Mouse (Mus musculus): ENCODE results near the gene Hs6st2. TPM values are rescaled to one million over a fixed set of nuclear protein-coding genes. Genes with fewer than 3 reads are reported as not detected.

Hs6st2 gene
- total and polyA plus RNA-seq, 3 experiments = not detected

DNA sequence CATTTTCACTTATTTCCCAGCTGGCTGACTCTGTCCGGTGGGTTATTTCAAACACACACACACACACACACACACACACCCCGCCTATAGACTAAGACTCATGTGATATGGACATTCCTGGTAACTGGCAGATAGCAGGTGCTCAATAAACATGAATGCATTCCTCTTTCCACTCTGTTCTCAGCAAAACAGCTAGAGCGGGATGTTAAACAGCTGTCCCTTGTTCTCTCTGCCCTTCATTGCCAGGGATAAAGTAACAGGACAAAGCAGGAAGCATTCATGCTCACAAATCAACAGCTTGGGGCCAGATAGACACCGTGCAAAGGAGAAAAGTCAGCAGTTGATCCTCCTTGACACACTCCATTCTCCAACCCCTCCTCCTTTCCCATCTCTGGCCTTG lies 17.4 kb upstream of the Hs6st2 start:
- no peak overlapping the region for H3K4me2 ChIP-seq (ENCODE audit: insufficient read depth, low read depth, poor library complexity, severe bottlenecking)
- H3K9me3 ChIP-seq (replicated peaks; ENCODE audit: low read length) = no peaks in the 10 kb centered on the region
- in situ Hi-C loops (cut with MboI; ENCODE audit: low pct_ligation_motif_present, low pct_unique_long_range_greater_than_20kb, low sequenced_read_pairs) (no loop called here), dilution Hi-C loops (cut with MboI; ENCODE audit: extremely low pct_ligation_motif_present, extremely low pct_unique_long_range_greater_than_20kb, low sequenced_read_pairs) (no loop called here)
- H3K4me1 ChIP-seq (ENCODE audit: control insufficient read depth in 1 of 2, insufficient read depth in 2 of 2) = no peaks in the 10 kb centered on the region
- H3K27ac ChIP-seq (ENCODE audit: insufficient read depth, low read depth) = no peak overlapping the region
- H3K27me3 ChIP-seq (replicated peaks) = no peaks in the 10 kb centered on the region
- no peak overlapping the region for H3K9ac ChIP-seq (ENCODE audit: insufficient read depth, low read depth)
- H3K36me3 ChIP-seq (replicated peaks in 1 of 2; ENCODE audit: control insufficient read depth in 1 of 2, insufficient read depth in 1 of 2, low read length in 1 of 2) = no peaks in the 10 kb centered on the region
- TF ChIP-seq E2F4 (IDR thresholded peaks at IDR 0.05; ENCODE audit: insufficient replicate concordance, low read depth, low read length) (no peak), SMC3 (IDR thresholded peaks at IDR 0.05; ENCODE audit: low read depth, low read length) (no peak), NRF1 (IDR thresholded peaks at IDR 0.05; ENCODE audit: low read depth, low read length) (no peak), ZKSCAN1 (IDR thresholded peaks at IDR 0.05; ENCODE audit: borderline replicate concordance, low read depth, low read length) (no peak), TBP (conservative IDR thresholded peaks at IDR 0.05; ENCODE audit: low read depth, low read length) (no peak), CHD1 (IDR thresholded peaks at IDR 0.05; ENCODE audit: low read depth, low read length) (no peak), ZC3H11A (IDR thresholded peaks at IDR 0.05; ENCODE audit: low read depth, low read length) (no peak), GABPA (IDR thresholded peaks at IDR 0.05; ENCODE audit: insufficient replicate concordance, low read depth, low read length) (no peak), NELFE (IDR thresholded peaks at IDR 0.05; ENCODE audit: low read depth, low read length) (no peak), CHD2 (IDR thresholded peaks at IDR 0.05; ENCODE audit: low read length) (no peak)
- H3K4me3 ChIP-seq (replicated peaks in 1 of 3; ENCODE audit: low read depth in 2 of 3, low read length in 2 of 3, poor library complexity in 1 of 3) = no peak overlapping the region
- no peaks in the 10 kb centered on the region for H3K79me2 ChIP-seq (replicated peaks; ENCODE audit: control insufficient read depth, extremely low read depth, insufficient read depth, poor library complexity, severe bottlenecking)
- DNase-seq (ENCODE audit: extremely low read depth) = no peak

DNA sequence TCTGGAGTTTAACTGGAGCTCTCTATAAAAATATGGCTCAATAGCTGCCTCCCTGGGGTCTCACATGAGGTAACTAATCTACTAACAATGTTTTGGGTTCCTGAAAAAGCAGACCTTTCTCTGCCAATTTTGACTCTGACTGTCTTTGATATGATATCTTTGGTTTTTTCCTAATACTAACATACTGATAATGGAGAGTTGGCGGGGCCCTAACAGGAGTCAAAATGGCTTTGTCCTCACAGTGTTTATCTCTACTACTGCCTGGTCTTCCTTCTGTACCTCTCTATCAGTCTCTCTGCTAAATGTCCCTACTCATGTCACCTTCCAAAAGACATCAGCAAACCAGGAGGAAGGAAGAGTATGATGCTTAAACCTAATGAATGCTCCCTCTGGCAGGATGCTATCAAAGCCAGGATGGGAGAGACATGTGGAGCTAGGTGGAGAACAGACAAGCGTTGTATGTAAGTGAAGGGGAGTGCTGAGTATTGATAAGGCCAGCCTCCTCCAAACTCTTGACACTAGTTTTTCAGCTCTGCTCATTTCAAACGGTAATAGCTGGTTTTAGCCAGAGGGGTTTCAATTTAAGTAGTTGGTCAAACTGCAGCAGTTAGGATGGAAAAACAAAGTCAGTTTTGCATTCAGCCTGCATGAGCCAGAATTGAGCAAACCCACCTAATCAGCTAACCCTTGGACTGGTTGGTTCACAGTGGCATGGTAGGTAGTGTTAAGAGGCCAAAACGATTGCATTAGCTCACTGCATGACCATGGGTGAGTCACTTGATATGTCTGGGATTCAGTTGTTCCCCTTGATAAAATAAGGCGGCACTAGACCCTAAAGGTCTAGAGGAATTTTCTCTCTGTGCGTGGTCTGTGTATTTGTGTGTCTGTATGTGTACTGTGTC lies 4.6 kb upstream of the Hs6st2 start:
- no peak for DNase-seq (ENCODE audit: extremely low read depth)
- in situ Hi-C loops (cut with MboI; ENCODE audit: low pct_ligation_motif_present, low pct_unique_long_range_greater_than_20kb, low sequenced_read_pairs) = no loop called here
- dilution Hi-C loops (cut with MboI; ENCODE audit: extremely low pct_ligation_motif_present, extremely low pct_unique_long_range_greater_than_20kb, low sequenced_read_pairs) = no loop called here
- H3K36me3 ChIP-seq (replicated peaks in 1 of 2; ENCODE audit: control insufficient read depth in 1 of 2, insufficient read depth in 1 of 2, low read length in 1 of 2) = no peaks in the 10 kb centered on the region
- H3K79me2 ChIP-seq (replicated peaks; ENCODE audit: control insufficient read depth, extremely low read depth, insufficient read depth, poor library complexity, severe bottlenecking) = no peaks in the 10 kb centered on the region
- no peak overlapping the region for H3K4me2 ChIP-seq (ENCODE audit: insufficient read depth, low read depth, poor library complexity, severe bottlenecking)
- no peak overlapping the region for H3K27ac ChIP-seq (ENCODE audit: insufficient read depth, low read depth)
- H3K9me3 ChIP-seq (replicated peaks; ENCODE audit: low read length) = no peaks in the 10 kb centered on the region
- H3K4me3 ChIP-seq (replicated peaks in 1 of 3; ENCODE audit: low read depth in 2 of 3, low read length in 2 of 3, poor library complexity in 1 of 3) = no peak overlapping the region
- no peaks in the 10 kb centered on the region for H3K4me1 ChIP-seq (ENCODE audit: control insufficient read depth in 1 of 2, insufficient read depth in 2 of 2)
- no peak for TF ChIP-seq PAX5 (IDR thresholded peaks at IDR 0.05; ENCODE audit: low read length)
- TF ChIP-seq ELF1 (IDR thresholded peaks at IDR 0.05; ENCODE audit: low read depth, low read length) = no peak
- TF ChIP-seq TBP (conservative IDR thresholded peaks at IDR 0.05; ENCODE audit: low read depth, low read length) = no peak
- no peak for TF ChIP-seq ZMIZ1 (IDR thresholded peaks at IDR 0.05; ENCODE audit: low read depth, low read length)
- no peak for TF ChIP-seq POLR2AphosphoS2 (IDR thresholded peaks at IDR 0.05; ENCODE audit: low read depth, low read length)
- TF ChIP-seq NELFE (IDR thresholded peaks at IDR 0.05; ENCODE audit: low read depth, low read length) = no peak
- TF ChIP-seq MAX (IDR thresholded peaks at IDR 0.05; ENCODE audit: low read length) = no peak
- TF ChIP-seq JUN (IDR thresholded peaks at IDR 0.05; ENCODE audit: insufficient read depth, low read depth, low read length) = no peak
- no peak for TF ChIP-seq UBTF (IDR thresholded peaks at IDR 0.05; ENCODE audit: low read depth, low read length)
- TF ChIP-seq MXI1 (IDR thresholded peaks at IDR 0.05; ENCODE audit: low read depth, low read length) = no peak
- TF ChIP-seq HCFC1 (IDR thresholded peaks at IDR 0.05; ENCODE audit: low read depth, low read length) = no peak
- H3K27me3 ChIP-seq (replicated peaks) = no peaks in the 10 kb centered on the region
- no peak overlapping the region for H3K9ac ChIP-seq (ENCODE audit: insufficient read depth, low read depth)
